Mouse (Mus musculus) myocyte (in vitro differentiated cells): ENCODE measurements around the gene Ccdc177.

ENCODE experiments used
- REST ChIP-seq: IDR thresholded peaks from one replicate; pipeline ENCODE4 v1.6.1; 2011; ENCODE audit warnings: mild to moderate bottlenecking, control low read depth, moderate library complexity; ENCODE audit not compliant: insufficient read depth, insufficient read length
- SRF ChIP-seq: IDR thresholded peaks from one replicate; pipeline ENCODE4 v1.6.1; 2011; ENCODE audit warnings: low read depth; ENCODE audit not compliant: control insufficient read depth, insufficient read length
- TCF12 ChIP-seq: IDR thresholded peaks from one replicate; pipeline ENCODE4 v1.6.1; 2011; ENCODE audit warnings: mild to moderate bottlenecking, control low read depth; ENCODE audit not compliant: poor library complexity, insufficient read depth, severe bottlenecking
- USF1 ChIP-seq: IDR thresholded peaks from one replicate; pipeline ENCODE4 v1.6.1; 2011; ENCODE audit warnings: low read depth, mild to moderate bottlenecking, control low read depth, moderate library complexity

DNA sequence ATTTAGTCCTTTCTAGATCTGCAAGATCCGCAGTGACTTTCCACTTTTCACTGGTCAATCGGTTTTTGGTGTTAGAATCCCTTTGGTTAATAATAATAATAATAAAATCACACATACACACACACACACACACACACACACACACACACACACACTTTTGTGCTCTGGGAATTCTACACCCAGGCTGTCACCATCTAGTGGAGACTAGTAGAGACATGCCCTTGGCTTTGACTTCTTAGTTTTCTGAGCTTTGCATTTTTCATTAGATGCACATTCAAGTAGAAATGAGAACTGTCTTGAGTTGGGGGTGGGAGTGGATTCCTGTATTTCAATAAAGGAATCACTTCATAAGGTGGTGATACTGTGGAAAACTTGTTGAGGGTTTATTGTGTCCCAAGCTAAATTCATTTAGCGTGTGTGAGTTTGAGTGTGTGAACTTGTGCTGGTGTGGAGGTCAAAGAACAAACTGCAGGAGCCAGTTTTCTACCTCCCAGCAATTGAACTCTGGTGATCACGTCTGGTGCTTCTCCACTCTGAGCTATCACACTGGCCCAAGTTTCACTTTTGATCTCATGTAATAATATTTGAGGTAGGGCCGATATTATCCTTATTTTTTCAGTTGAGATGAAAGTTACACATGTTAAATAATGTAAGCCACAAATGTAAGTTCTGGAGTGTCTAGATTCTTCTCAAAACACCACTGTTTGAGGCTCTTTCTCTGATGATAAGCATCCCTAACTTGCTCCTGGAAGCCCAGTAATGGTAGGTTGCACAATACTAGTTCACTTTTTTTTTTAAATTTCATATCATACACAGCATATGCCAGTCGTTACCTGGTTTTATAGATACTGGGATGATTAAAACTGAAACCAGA, 31.3 kb upstream of the Ccdc177 start:
- TF ChIP-seq SRF (no peak), USF1 (no peak), TCF12 (no peak), REST (no peak)
